Mouse (Mus musculus) regulatory T cell (primary cell): ENCODE results near the gene Bicd2.

ENCODE experiments used
- in situ Hi-C: fragments of 300-600 bp; cut with MboI, MseI; formaldehyde crosslinking; loops from one replicate; pipeline ENCODE4 v1.15.1; 2025; ENCODE audit warnings: high pct_unique_total_duplicates

The Bicd2 gene

DNA sequence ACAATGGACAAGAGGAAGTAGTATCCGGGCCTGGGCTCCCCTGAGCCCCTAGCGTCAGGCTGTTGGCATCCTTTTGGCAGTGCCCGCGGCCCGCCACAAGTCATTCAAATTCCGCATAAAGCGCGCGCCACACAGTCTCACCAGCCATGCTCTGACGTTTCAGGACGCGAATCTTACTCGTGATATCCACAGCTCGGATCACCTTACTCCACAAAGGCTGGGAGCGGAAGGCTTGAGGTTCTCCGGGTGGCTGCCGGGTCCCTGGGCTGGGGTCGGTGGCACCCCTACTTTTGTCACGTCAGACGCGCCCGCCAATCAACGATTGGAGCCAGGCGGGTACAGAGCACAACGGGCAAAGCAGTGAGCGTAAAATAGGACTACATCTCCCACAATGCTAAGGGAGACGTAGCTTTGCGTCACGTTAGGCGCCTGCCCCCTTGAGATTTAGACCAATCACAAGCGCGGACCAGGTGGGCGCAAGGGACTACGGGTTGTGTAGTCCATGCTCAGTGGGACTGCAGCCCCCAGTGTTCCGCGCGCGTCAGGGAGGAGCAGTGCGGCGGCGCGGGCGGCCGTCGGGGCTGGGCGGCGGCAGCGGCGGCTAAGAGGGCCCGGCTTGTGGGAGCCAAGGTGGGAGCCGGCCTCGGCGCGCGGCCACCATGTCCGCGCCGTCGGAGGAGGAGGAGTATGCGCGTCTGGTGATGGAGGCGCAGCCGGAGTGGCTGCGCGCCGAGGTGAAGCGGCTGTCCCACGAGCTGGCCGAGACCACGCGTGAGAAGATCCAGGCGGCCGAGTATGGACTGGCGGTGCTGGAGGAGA is at the start of gene Bicd2:
TSS of gene Bicd2 (plus strand) at position 574 of the 819 bp plus-strand sequence.
- in situ Hi-C loops: no loop called here

DNA sequence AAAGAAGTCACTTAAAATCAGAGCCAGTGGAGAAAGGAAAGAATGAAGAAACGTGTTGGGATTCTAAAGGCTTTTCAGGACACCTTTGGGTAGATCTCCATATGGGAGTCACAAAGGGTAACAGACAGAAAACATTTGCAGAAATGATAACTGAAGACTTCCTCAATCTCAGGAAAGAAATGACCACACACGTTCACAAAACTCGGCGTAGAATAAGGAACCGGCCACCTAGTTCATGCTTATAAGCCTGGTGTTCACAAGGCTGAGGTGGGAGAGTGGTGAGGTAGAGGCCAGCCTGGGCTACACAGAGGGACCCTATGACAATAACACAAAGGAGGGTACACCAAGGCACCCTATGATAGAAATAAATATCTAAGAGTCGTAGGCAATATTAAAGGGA is 49.4 kb upstream of the Bicd2 start:
- in situ Hi-C loops: no loop called here

DNA sequence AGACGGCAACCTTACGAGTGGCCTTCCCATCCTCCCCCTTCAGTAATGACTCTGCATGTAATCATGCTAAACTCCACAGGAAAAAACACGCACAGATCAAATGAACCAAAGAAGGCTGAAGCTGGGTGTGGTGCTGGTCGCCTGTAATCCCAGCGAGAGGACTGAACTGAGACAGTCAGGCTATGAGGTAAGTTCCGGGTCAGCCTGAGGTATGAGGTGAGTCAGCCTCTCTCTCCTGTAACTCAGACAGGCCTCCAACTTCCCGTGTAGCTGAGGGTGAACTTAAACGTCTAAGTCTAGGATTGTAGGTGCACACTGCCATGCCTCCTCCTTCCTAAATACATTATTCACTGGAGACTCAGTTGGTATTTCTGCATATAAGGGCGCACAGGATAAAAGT is 47.3 kb upstream of the Bicd2 start:
- in situ Hi-C loops: no loop called here

DNA sequence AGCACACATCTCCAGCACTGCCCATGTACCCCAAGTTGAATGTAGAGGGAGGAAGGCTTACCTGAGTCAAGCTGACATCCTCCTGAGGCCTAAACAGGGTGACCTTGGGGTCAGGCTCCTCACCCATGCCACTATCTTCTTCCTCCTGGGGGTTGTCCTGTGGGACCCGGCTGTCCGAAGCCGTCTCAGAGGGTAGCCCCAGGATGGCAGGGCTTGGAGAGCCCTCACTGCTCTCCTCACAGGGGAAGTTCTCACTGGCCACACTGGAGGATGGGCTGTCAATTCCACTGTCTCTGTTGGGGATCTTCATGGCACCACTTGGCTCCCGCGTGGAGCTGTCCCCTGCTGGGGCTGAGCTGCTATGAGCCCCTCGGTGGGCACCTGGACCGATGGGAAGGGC is 45.1 kb upstream of the Bicd2 start:
- in situ Hi-C loops: no loop called here

DNA sequence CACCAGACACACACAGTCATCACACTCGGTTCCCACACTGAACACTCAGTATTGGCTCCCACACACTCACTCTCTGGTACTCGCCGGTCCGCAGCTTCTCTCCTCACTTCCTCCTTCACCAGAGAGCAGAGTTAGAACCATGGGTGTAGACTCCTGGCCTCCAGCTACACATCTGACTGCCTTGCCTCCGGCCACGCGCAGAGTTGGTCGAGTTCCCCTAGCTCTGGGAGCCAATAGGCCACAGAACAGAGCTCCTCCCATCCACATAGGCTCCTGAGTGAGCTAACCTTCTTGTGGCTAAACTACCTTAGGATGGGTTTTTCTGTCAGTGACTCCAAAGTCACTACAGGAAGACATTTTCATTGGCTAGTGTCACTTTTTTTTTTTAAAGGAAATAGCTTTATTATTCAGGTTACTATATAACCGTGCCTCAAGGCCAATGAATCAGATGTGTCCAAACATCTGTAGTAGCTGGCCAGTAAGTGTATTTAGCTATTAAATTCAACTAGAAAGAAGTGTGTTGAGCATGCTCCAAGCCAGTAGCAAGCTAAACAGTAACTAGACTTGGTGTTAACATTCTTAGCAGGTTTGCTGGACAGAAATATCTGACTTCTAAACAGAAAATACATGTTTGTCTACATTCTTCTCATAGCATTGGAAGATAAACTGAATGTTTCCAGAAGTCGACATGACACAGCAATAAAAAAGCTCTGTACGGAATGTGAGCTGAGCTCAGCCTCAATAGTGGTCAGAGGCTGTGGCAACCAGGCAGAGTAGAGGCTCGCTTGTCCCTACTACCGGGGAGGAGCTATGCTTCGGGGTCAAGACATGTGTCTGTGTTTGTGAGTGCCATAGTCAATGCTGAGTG is 42.6 kb upstream of the Bicd2 start:
- in situ Hi-C loops: no loop called here

DNA sequence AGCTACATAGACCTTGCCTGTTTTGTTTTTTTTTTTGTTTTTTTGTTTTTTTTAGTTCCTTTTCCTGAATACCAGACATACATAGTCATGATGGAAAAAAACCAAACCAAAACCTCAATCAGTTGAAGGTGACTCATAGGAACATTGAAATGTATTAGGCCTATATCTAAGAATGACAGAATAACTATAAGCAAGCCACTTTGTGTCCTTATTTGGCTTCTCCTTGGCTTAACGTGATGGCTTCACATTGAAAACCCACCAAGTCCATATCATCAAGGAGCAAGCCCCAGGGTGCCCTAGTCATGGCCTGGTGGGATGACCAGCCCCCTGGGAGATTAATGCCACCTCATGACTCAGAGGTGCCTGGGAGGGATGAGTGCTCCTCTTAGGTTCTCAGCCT is 40.6 kb upstream of the Bicd2 start:
- in situ Hi-C loops: loop anchor here (10.0 kb wide), 1 partner anchor 1094 kb away; no protein-coding TSS in a partner anchor

DNA sequence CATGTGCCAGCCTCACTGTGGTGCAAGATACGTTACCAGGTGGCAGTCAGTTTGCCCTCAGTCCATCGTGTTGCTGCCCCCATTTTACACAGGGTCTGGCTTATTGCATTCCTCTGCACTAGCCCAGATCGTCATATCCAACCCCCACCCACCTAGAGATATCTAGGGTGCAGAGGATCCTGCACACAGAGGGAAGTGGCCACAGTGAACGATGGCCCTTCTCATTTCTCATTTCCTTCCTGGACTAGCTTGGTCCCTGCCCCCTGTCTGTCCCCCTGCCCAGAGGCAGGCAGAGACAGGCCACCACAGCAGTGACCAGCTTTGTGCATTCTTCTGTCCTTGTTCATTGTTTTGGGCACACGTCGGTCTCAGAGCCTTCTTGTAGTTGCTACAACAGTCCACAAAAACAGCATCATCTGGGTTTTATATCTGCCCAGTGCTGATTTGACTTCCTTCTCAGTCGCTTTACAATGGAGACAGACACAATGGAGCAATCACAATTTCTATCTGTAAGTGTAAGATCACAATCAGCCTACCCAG is 34.5 kb upstream of the Bicd2 start:
- in situ Hi-C loops: loop anchor here (10.0 kb wide), 1 partner anchor 1088 kb away; no protein-coding TSS in a partner anchor

DNA sequence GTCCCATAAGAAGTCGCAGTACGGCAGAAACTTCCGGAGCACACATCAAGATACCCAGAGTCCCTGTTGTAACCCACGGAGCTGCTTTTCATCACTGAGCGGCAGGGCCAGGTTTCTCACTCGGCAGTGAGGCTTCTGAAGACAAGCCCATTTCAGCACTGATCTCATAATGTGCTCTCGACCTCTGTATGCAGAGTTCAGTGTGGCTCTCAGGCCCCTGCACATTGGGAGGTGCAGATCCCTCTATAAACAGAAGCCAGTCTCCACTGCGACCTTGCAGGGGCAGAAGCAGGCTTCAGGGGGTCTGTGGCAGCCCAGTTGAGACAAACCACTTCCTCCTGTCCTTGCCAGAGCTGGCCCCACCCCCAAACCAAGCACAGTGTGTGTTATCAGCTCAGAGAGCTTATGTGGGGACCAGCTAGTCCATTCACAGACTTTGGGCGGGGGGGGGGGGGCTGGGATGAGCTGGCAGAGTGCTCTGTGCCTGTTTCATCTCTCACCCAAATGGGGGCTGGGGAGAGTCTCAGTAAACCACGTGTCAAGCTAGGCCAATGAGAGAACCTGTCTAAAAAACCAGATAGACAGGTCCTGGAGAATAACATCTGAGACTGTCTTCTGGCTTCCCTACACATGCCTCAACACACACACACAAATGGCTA is 33.9 kb upstream of the Bicd2 start:
- in situ Hi-C loops: loop anchor here (10.0 kb wide), 1 partner anchor 1087 kb away; no protein-coding TSS in a partner anchor

DNA sequence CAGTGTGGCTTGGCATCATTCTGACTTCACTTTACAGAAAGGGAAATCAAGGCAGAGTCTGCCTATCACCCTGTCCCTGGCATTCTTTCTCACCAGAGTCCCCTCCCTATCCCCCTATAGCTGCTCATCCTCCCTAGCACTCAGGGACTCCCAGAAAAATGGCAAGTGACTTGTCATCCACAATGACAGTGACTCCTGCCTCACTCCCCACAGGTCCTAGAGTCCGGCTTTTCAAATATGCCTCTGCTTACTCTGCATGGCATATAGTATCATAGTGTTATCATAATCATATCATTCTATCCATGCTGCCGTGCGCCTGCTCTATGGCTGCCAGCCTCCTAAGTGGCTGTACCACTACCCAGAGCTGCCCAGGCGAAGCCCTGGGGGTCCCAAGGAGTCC is 33.2 kb upstream of the Bicd2 start:
- in situ Hi-C loops: loop anchor here (10.0 kb wide), 1 partner anchor 1087 kb away; no protein-coding TSS in a partner anchor

DNA sequence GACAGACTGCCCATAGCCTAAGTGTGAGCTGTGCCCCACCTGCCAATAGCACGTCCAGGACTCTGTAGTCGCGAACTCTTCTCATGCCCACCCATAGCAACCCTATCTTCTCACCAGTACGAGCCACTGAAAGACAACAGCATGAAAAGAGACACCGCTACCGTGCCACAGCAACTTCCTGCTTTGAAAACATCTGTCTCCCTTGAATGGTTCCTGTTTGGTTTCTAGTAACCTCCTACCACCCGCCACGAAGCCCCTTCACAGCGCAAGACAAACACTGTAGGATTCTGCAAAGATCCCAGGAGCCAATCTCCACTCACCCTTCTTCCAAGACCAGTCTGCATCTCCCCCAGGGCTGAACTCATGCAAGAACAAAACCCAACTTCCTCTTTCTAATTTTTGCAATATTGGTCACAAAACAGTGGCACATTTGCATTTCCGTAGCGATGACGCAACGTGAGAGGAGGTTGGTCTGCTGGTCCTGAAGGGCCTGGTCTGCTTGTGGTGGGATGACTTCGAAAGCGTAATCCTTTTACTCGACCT is 32.5 kb upstream of the Bicd2 start:
- in situ Hi-C loops: loop anchor here (10.0 kb wide), 1 partner anchor 1086 kb away; no protein-coding TSS in a partner anchor

DNA sequence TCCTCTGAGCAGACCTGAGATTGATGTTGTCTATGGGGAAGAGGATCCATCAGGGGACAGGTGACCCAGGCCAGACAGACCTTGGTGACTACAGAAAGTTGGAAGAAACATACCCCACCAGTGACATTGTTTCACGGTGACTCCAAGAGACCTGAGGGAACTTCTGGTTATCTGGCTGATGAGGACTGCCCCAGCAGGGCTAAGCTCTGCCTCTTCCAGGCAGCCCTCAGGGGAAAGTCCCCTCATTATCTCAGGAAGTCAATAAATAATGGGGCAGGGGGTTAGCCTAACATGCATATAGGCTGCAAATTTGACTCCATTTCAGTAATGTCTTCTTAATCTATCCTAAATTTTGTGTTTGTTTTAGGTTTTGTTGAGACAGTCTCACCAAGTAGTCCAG is 31.9 kb upstream of the Bicd2 start:
- in situ Hi-C loops: loop anchor here (10.0 kb wide), 1 partner anchor 1085 kb away; no protein-coding TSS in a partner anchor

DNA sequence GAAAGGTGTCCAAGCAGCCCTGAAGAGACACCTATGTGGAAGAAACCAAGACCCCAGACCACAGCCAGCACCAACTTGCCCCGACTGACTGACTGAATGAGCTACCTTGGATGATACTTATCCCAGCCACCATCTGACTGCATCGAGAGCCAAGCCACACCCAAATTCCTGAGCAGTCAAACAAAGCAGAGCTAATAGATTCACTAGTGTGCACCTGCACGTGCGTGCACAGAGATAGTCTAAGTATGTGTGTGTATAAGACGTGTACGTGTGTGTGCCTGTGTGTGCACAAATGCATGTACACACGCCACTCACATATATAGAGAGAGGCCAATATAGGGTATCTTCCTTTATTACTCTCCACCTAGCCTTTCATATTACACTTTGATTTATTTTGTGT is 29.7 kb upstream of the Bicd2 start:
- in situ Hi-C loops: no loop called here

DNA sequence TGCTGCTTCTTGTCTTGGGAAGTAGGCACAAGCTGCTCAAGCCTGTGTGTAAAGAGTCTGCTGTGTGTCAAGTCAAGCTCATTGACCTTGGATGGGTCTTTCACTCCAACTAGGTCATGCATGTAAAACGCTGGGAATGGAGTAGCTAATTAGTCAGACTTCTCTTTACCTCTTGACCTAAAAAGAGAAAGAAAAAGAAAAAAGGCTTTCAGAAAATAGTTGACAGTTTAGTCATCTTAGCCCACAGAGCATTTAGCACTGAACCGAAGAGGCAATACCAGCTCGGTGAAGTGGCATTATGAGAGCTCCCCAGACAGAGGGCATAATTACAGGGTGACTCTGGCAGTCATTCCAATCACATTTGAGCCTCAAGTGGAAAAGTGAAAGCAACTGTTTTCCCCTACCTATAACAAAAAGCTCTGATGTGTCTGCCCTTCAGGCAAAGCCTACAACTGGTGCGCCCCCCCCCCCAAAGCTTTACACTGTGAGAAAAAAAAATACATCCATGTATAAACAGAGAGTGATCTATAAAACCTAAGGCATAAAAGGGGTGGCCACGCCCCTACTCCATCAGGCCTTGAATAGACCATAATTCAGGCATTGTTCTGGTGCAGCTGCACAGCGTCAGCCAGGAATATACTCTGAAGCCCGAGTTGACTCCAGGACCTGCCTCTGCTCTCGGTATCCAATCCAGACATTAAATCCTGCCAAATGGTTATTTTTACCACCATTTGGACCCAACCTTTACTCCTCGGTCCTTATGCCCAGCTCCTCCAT is 24.8 kb upstream of the Bicd2 start:
- in situ Hi-C loops: no loop called here

DNA sequence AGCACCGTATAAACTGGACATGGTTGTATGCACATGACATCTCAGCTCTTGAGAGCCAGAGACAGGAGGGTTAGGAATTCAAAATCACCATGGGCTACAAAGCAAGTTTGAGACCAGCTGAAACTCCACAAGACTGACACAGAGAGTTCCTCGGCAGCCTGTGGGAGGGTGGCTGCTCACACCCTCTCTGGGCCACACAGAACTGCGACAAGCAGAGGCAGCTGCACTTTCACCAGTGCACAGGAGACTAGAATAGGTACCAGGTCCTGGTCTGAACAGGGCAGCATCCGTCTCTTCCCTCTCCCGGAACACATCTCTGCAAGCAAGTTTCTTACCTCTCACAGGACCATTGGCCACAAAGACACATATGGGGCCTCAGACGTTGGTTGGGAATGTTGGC is 23.9 kb upstream of the Bicd2 start:
- in situ Hi-C loops: no loop called here

DNA sequence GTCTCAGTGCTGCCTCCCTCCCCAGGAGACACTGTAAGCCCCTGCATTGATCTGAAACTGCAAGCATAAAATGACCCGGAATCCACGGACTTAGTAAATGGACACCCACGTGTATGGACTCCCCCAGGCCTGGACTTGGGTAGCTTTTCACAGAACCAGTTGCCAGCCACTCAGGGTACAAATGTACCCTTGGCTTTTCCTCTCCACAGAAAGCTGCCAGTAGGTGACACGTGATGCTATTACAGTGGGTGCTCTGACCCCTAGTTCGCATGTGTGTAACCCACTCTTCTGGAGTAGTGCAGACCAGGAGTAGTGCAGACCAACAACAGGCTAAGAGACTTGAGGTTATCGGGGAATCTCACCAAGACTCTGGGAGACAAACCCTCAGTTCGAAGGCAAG is 23.5 kb upstream of the Bicd2 start:
- in situ Hi-C loops: no loop called here

DNA sequence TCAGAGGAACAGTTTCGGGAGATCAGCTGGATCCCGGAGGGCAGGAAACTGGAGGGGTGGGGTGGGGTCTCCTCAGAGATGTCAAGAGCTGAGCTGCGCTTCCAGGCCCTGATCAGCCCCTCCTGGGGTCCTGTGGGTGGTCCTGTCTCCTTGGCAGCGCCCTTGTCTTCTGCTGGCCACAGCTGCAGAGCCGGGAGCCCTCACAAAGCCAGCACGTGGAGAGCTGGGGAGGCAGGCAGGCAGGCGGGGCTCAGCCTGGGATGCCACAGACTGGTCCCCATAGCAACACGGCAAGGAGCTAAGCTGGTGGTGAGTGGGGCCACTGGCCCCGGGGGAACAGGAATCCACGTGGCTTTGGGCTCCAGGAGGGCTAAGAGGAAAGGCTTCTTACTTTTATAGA is 21.3 kb upstream of the Bicd2 start, which contains the start of gene Fgd3:
TSS of gene Fgd3 (minus strand) at position 272 of the 400 bp plus-strand sequence.
- in situ Hi-C loops: loop anchor here (5.0 kb wide), 1 partner anchor 57 kb away; no protein-coding TSS in a partner anchor

DNA sequence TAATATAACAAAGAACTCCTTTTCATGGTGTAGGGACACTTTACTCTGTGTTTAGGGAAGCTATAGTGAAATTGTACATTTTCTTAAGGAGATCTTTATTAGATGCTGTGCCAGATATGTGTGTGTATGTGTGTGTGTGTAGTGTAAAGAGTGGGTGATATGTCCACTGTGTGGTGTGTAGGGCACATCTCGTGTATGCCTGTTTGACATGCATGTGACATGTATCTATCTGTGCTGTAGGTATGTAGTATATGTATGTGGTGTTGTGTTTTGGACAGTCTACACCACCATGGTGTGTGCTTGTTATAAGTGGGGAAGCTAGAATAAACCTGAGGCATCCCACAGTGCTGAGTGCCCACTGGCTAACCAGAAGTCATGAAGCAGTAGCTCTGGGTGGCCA is 20.9 kb upstream of the Bicd2 start:
- in situ Hi-C loops: loop anchor here (5.0 kb wide), 1 partner anchor 57 kb away; no protein-coding TSS in a partner anchor

DNA sequence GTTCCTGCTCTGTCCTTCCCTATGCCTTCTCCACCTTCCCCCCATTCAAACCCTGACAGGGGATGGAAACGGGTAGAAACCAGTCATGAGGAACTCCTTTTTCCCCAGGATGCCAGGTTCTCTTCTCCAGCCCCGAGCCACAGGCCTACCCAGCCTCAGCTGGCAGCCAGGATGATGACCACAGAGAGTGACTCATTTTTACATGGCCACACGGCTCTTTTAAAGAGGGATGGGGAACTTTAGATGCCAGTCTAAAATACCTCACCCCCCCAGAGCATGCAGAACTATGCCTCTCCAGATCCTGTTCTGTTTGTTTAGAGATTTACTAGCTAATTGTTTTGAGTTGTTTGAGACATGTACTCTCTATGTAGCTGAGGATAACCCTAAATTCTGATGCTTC is 19.9 kb upstream of the Bicd2 start:
- in situ Hi-C loops: loop anchor here (5.0 kb wide), 1 partner anchor 56 kb away; no protein-coding TSS in a partner anchor

DNA sequence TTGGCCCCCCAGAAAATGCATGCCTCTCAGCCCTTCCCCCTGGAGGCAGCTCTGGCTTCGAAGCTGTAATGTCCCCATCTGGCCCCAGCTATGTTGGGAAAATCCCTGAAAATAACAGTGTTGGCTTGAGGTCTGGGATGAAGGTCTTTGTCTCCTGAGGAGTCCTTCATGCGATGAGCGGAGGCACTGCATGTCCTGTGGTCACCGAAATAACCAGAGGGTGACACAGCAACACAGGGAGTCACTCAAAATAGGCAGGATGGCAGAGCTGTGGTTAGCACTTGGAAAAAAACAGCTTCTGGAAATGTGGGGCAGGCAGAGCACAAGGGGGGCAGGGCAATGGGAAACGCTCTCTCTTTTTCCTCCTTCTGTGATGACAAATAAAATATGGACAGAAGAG is 19.2 kb upstream of the Bicd2 start:
- in situ Hi-C loops: loop anchor here (5.0 kb wide), 1 partner anchor 55 kb away; no protein-coding TSS in a partner anchor

DNA sequence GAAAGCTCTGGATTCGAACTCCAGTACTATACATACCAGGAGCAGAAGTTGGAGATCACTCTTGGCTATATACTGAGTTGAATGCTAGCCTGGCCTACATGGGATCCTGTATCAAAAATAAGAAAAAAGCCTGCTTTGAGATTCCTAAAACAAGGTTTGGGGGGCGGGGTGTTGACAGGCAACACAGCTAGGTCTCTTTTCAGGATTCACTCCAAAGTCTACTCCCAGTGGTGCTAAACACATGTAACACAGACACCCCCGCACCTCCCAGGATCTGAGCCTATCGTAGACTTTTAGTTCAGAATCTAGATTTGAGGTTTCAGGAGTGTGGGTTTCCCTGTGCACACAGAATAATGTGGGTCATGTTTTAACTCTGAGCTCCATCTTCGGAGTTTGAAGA is 18.6 kb upstream of the Bicd2 start:
- in situ Hi-C loops: loop anchor here (5.0 kb wide), 1 partner anchor 55 kb away; no protein-coding TSS in a partner anchor
